Mouse (Mus musculus) natural killer cell, adult 2 months (primary cell): ENCODE data around the gene Hoxc4.

ENCODE experiments used
- DNase-seq, 2 experiments: peaks; one replicate each; pipeline ENCODE4 v3.0.0; 2022; ENCODE audit warnings: low spot score in 2 of 2

Hoxc4 gene

GRCm38 (mm10) chr15:103038701-103039480, 20.2 kb downstream of the Hoxc4 start:
- DNase-seq = no peak

- DNase-seq = no peak
These were observed 20.9 kb downstream of the Hoxc4 start for GRCm38 (mm10) chr15:103039609-103040008.

GRCm38 (mm10) chr15:103040601-103041000, 21.9 kb downstream of the Hoxc4 start:
- DNase-seq = no peak

GRCm38 (mm10) chr15:103041613-103042012, 22.9 kb downstream of the Hoxc4 start:
- DNase-seq = no peak

GRCm38 (mm10) chr15:103042209-103042608, 23.5 kb downstream of the Hoxc4 start:
- no peak for DNase-seq

- DNase-seq = no peak
These were observed 32.9 kb downstream of the Hoxc4 start for GRCm38 (mm10) chr15:103051670-103052069.

- no peak for DNase-seq
These were observed 34.5 kb downstream of the Hoxc4 start for GRCm38 (mm10) chr15:103053210-103053609.

- no peak for DNase-seq
These were observed 37.7 kb downstream of the Hoxc4 start for GRCm38 (mm10) chr15:103056396-103056795.

GRCm38 (mm10) chr15:103058715-103059114, 40.0 kb downstream of the Hoxc4 start:
- DNase-seq = no peak

- no peak for DNase-seq
These were observed 40.8 kb downstream of the Hoxc4 start for GRCm38 (mm10) chr15:103059393-103059992.

GRCm38 (mm10) chr15:103060021-103060340, 41.2 kb downstream of the Hoxc4 start:
- no peak for DNase-seq

GRCm38 (mm10) chr15:103060341-103061130, 41.8 kb downstream of the Hoxc4 start:
- DNase-seq = no peak

GRCm38 (mm10) chr15:103061131-103061825, 42.5 kb downstream of the Hoxc4 start:
- DNase-seq = no peak

GRCm38 (mm10) chr15:103061988-103062387, 43.3 kb downstream of the Hoxc4 start:
- no peak for DNase-seq

- DNase-seq = no peak
These were observed 46.9 kb downstream of the Hoxc4 start for GRCm38 (mm10) chr15:103065642-103066041.

GRCm38 (mm10) chr15:103067701-103068100, 49.0 kb downstream of the Hoxc4 start:
- no peak for DNase-seq

- no peak for DNase-seq
These were observed 50.4 kb downstream of the Hoxc4 start for GRCm38 (mm10) chr15:103069173-103069572.

- DNase-seq = no peak
These were observed 52.5 kb downstream of the Hoxc4 start for GRCm38 (mm10) chr15:103071266-103071665.

- DNase-seq = no peak
These were observed 56.1 kb downstream of the Hoxc4 start for GRCm38 (mm10) chr15:103074663-103075415.

- no peak for DNase-seq
These were observed 58.9 kb downstream of the Hoxc4 start for GRCm38 (mm10) chr15:103077673-103078072.

GRCm38 (mm10) chr15:103082622-103083021, 63.9 kb downstream of the Hoxc4 start:
- no peak for DNase-seq
